Mouse (Mus musculus) hindbrain, embryonic 11.5 days (tissue): ENCODE measurements around the gene Dnmt3b. TPM values are rescaled to one million over a fixed set of nuclear protein-coding genes. Genes with fewer than 3 reads are reported as not detected.

Experiments
- ATAC-seq: fragments of 200-750 bp; cut with Nextera tagmentation; 2 replicates; pipeline ENCODE4 v1.8.0; 2017; ENCODE audit warnings: mild to moderate bottlenecking, moderate TSS enrichment, moderate library complexity; ENCODE audit not compliant: low FRiP score
- DNase-seq: peaks from one replicate; pipeline ENCODE4 v3.0.0-alpha.2; 2015; ENCODE audit warnings: low spot score
- H3K27ac ChIP-seq: fragments of 300-500 bp; sonication (generic); 2 replicates; pipeline ENCODE4 v1.5.1; 2014; ENCODE audit warnings: mild to moderate bottlenecking, low read depth, low read length
- H3K27me3 ChIP-seq: fragments of 300-500 bp; sonication (generic); 2 replicates; pipeline ENCODE4 v1.6.1; 2014; ENCODE audit warnings: mild to moderate bottlenecking, low read length, moderate library complexity, mixed read lengths; ENCODE audit not compliant: control insufficient read depth, insufficient read depth
- H3K36me3 ChIP-seq: fragments of 300-500 bp; sonication (generic); 2 replicates; pipeline ENCODE4 v1.6.1; 2014; ENCODE audit warnings: mild to moderate bottlenecking, low read length, moderate library complexity, mixed read lengths; ENCODE audit not compliant: control insufficient read depth, insufficient read depth
- H3K4me1 ChIP-seq: fragments of 300-500 bp; sonication (generic); replicated peaks from 2 replicates; pipeline ENCODE4 v1.6.1; 2014; ENCODE audit warnings: low read length, mixed read lengths; ENCODE audit not compliant: control insufficient read depth, insufficient read depth
- H3K4me2 ChIP-seq: fragments of 300-500 bp; sonication (generic); replicated peaks from 2 replicates; pipeline ENCODE4 v1.6.1; 2014; ENCODE audit warnings: mild to moderate bottlenecking, low read depth, low read length
- H3K4me3 ChIP-seq: fragments of 300-500 bp; sonication (generic); 2 replicates; pipeline ENCODE4 v1.5.1; 2014; ENCODE audit warnings: low read depth, low read length
- H3K9ac ChIP-seq: fragments of 300-500 bp; sonication (generic); 2 replicates; pipeline ENCODE4 v1.6.1; 2014; ENCODE audit warnings: low read depth, low read length
- H3K9me3 ChIP-seq: fragments of 300-500 bp; sonication (generic); 2 replicates; pipeline ENCODE4 v1.6.1; 2016; ENCODE audit warnings: low read length; ENCODE audit not compliant: control insufficient read depth
- WGBS: fragments of 180-500 bp; shearing (Covaris S2); extraction: QIAGEN DNeasy Blood & Tissue Kit; methylation state at CpG from one replicate; pipeline ENCODE4 v1.1.7; 2014; 5-methylcytosine and 5-hydroxymethylcytosine counted together
- polyA plus RNA-seq: library from polyadenylated mRNA; unstranded; fragments of >200 nt; fragmentation: Nextera tagmentation; extraction: Ambion mirVana; gene quantifications from 2 replicates; pipeline ENCODE4 v1.2.1, GENCODE M21; 2014

Dnmt3b gene
- polyA plus RNA-seq, result 9.9 and 10.3 TPM in 2 replicates

DNA sequence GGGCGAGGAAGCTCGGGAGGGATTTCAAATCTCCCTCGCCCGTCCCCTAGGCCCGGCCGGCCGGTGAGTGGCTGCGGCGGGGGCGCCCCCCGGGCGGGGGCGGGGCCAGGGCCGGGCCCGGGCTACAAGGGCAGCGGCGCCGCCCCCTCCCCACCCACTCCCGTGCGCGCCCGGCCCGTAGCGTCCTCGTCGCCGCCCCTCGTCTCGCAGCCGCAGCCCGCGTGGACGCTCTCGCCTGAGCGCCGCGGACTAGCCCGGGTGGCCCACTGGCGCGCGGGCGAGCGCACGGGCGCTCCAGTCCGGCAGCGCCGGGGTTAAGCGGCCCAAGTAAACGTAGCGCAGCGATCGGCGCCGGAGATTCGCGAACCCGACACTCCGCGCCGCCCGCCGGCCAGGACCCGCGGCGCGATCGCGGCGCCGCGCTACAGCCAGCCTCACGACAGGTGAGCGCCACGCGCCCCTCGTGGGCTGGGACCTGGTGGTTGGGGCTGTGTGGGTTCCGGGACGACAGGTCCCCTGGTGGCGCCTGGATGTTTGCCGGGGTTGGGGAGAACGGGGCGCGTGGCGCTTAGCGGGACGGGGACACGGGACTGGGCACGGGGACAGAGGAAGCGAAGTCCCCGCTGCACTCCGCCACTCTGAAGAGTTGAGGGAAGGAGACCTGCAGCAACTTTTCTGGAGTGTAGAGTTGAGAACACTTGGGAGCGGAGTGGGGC is at the start of gene Dnmt3b:
TSS of gene Dnmt3b (plus strand) at position 153 of the 716 bp plus-strand sequence.
- Histone ChIP-seq H3K9me3 (no peaks in the 10 kb centered on the region), H3K27me3 (peaks cover 4% of the 10 kb centered on the region; the same call in 1 of the 2 replicates), H3K27ac (peak within 1 kb of the TSS; percentile 10; the same call in 1 of the 2 replicates), H3K4me3 (peak within 1 kb of the TSS; percentile 81), H3K4me1 (no peaks in the 10 kb centered on the region), H3K36me3 (no peaks in the 10 kb centered on the region), H3K9ac (peak within 1 kb of the TSS; percentile 79), H3K4me2 (peak within 1 kb of the TSS; percentile 91)
- WGBS, result under 1% methylated on average over 81 of the region's 93 CpGs
- peak; percentile 86 for DNase-seq
- peak; percentile 86 for ATAC-seq

DNA sequence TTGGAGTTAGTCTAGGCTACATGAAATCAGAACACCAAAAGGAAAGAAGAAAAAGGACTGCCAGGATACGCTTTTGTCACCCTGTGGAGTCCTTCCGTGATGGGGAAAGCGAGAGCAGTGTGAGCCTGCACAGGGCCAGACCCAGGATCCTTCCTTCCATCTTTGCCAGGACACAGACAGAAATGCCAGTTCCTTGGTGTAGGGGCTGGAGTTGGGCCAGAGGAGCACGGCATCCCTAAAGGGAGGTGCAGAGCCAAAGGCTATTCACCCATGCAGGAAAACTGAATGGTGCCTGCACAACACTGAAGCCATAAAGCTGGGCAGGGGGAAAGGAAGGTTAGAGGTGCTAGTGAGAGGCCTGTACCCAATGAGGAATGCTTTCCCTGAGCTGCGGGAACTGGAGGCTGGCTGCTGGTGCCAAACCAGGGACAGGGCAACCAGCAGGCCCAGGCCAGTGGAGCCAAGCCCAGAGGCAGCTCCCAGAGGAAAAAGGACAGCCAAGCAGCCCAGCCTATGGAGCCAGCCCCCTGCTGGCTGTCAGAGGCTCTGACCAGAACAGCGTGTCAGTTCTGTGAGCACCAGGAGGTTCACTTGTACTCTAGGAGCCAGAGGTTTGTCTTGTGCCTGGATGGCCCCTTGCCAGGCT is 49.1 kb upstream of the Dnmt3b start:
- no peak overlapping the region for H3K27ac ChIP-seq
- 57% methylated on average over 6 of the region's 6 CpGs for WGBS
- no peak overlapping the region for H3K4me3 ChIP-seq
- 0 out of 2 replicates have a peak, but pooled peaks cover 2% of the 10 kb centered on the region for H3K4me1 ChIP-seq
- H3K4me2 ChIP-seq, result no peak overlapping the region
- ATAC-seq (peak; percentile 54; the same call in 1 of the 2 replicates), DNase-seq (peak; percentile 51)
- no peaks in the 10 kb centered on the region for H3K36me3 ChIP-seq
- no peaks in the 10 kb centered on the region for H3K9me3 ChIP-seq
- H3K9ac ChIP-seq, result 0 out of 2 replicates have a peak overlapping the region, but pooled peaks have one; percentile 12
- no peaks in the 10 kb centered on the region for H3K27me3 ChIP-seq

DNA sequence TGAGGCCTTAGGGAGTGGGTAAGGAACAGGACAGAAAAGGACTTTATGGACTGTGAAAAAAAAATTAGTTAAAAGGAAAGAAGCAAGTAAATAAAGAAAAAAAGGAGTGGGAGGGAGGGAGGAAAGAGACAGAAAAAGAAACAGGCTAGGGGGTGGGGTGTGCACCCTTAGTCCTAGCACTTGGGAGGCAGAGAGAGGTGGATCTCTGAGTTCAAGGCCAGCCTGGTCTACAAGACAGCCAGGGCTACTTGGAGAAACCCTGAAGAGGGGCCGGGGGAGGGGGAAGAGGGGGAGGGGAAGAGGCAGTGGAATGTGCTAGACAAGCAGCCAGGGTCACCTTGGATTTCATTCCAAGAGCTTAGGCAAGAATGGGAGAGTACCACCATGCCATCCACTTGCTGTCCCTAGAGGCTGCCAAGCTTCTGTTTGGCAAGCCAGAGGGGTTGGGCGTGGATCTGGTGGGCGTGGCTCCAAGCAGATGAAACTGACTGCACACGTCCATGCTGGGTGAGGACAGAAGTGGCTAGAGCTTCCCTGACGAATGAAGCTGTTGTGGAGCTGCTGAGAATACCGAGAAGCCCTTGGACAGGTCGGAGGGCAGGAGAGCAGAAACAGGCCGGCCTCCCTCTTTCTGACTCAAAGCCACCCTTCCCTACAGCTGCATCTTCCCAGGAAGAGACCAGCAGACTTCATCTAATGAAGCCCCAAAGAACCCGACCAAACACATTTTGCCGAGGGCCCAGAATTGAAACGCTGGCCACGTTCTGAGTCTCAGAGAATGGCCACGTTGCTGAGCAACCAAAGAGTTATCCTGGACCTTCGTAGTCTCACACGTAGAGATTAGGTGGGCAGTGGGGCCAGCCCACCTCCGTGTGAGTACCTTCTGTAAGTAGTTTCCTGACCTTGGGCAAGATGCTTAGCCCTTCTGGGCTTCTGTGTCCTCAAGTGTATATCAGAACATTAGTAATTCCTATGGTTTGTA is 48.3 kb upstream of the Dnmt3b start:
- ATAC-seq, result 0 out of 2 replicates have a peak, but pooled peaks have one; percentile 27
- no peaks in the 10 kb centered on the region for H3K27me3 ChIP-seq
- 0 out of 2 replicates have a peak overlapping the region, but pooled peaks have one; percentile 12 for H3K9ac ChIP-seq
- H3K4me1 ChIP-seq, result 0 out of 2 replicates have a peak, but pooled peaks cover 2% of the 10 kb centered on the region
- WGBS, result 50% methylated on average over 16 of the region's 16 CpGs
- no peak overlapping the region for H3K4me2 ChIP-seq
- DNase-seq, result no peak
- no peaks in the 10 kb centered on the region for H3K36me3 ChIP-seq
- H3K27ac ChIP-seq, result no peak overlapping the region
- H3K9me3 ChIP-seq, result no peaks in the 10 kb centered on the region
- H3K4me3 ChIP-seq, result no peak overlapping the region

GRCm38 (mm10) chr2:153603724-153604123 is 45.5 kb upstream of the Dnmt3b start:
- Histone ChIP-seq H3K9me3 (no peaks in the 10 kb centered on the region), H3K4me2 (no peak overlapping the region), H3K4me3 (no peak overlapping the region), H3K4me1 (0 out of 2 replicates have a peak, but pooled peaks cover 2% of the 10 kb centered on the region), H3K9ac (no peak overlapping the region), H3K36me3 (no peaks in the 10 kb centered on the region), H3K27me3 (no peaks in the 10 kb centered on the region), H3K27ac (no peak overlapping the region)
- 32% methylated on average over 4 of the region's 4 CpGs for WGBS
- no peak for ATAC-seq
- no peak for DNase-seq

- Histone ChIP-seq H3K27me3 (no peaks in the 10 kb centered on the region), H3K36me3 (no peaks in the 10 kb centered on the region), H3K4me3 (no peak overlapping the region), H3K4me2 (no peak overlapping the region), H3K9ac (no peak overlapping the region), H3K9me3 (no peaks in the 10 kb centered on the region), H3K4me1 (0 out of 2 replicates have a peak, but pooled peaks cover 4% of the 10 kb centered on the region), H3K27ac (no peak overlapping the region)
- DNase-seq, result no peak
- no peak for ATAC-seq
- WGBS, result 75% methylated on average over 3 of the region's 3 CpGs
Measured at GRCm38 (mm10) chr2:153606421-153606820, 42.8 kb upstream of the Dnmt3b start.

DNA sequence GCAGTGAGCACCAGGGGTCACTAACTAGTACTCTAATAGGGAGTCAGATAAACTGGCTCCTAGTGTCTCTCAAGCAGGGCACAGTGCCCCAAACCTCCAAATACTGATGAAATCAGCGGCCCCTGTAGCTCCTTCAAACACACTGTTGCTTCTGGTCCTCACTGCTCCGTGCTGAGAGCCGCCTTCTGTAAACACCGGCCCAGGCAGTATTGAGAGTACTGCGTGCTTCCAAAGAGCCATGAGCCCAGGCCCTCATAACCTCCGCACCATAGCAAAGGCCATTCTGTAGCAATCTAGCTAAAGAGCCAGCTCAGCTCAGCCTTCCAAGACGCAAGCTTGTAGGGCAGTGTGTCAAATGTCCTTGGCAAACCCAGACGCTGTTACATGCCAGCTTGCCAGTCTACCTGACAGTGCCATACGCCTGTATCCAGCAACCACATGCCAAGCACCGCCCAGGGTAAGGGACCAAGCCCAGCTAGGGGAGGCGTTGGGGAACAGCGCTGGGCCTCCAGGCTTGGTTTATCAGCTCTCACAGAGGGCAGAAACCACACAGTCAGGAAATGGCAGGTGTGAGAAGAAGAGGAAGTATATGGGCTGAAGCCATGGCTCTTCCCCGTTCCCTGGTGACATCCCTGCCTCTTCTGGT is 41.3 kb upstream of the Dnmt3b start:
- 87% methylated on average over 13 of the region's 13 CpGs for WGBS
- DNase-seq, result no peak

GRCm38 (mm10) chr2:153609058-153609457 is 40.2 kb upstream of the Dnmt3b start:
- H3K4me3 ChIP-seq, result no peak overlapping the region
- ATAC-seq (no peak), DNase-seq (no peak)
- H3K36me3 ChIP-seq, result no peaks in the 10 kb centered on the region
- H3K4me2 ChIP-seq, result no peak overlapping the region
- WGBS, result 69% methylated on average over 8 of the region's 8 CpGs
- 0 out of 2 replicates have a peak, but pooled peaks cover 4% of the 10 kb centered on the region for H3K4me1 ChIP-seq
- H3K9ac ChIP-seq, result no peak overlapping the region
- H3K27ac ChIP-seq, result no peak overlapping the region
- no peaks in the 10 kb centered on the region for H3K27me3 ChIP-seq
- no peaks in the 10 kb centered on the region for H3K9me3 ChIP-seq

More for the DNA sequence above, 41.3 kb upstream of the Dnmt3b start:
- no peak overlapping the region for H3K9ac ChIP-seq
- ATAC-seq, result no peak
- H3K4me3 ChIP-seq, result no peak overlapping the region
- H3K4me1 ChIP-seq, result 0 out of 2 replicates have a peak, but pooled peaks cover 4% of the 10 kb centered on the region
- H3K27ac ChIP-seq, result no peak overlapping the region
- no peaks in the 10 kb centered on the region for H3K36me3 ChIP-seq
- H3K4me2 ChIP-seq, result no peak overlapping the region
- H3K9me3 ChIP-seq, result no peaks in the 10 kb centered on the region
- H3K27me3 ChIP-seq, result no peaks in the 10 kb centered on the region
